Mouse (Mus musculus) retina, embryonic 14.5 days (tissue): ENCODE data around the gene Fdxacb1.
A peak's percentile ranks its signal among the peaks of the same experiment; 100 is the strongest.

Source experiments
- DNase-seq: peaks from one replicate; pipeline ENCODE4 v3.0.0-alpha.2; 2015; ENCODE audit warnings: low spot score

Fdxacb1 gene

GRCm38 (mm10) chr9:50750706-50751105, 17.3 kb upstream of the Fdxacb1 start:
- no peak for DNase-seq

- no peak for DNase-seq
These were observed 16.7 kb upstream of the Fdxacb1 start, which contains the start of gene Cryab for GRCm38 (mm10) chr9:50751323-50751722. Gene Cryab, plus strand, starts transcription at chr9:50751325.

GRCm38 (mm10) chr9:50752054-50752602, 15.9 kb upstream of the Fdxacb1 start, which contains the start of gene Hspb2:
Gene Hspb2, minus strand, starts transcription at chr9:50752354.
- DNase-seq = no peak

GRCm38 (mm10) chr9:50752784-50753615, 15.0 kb upstream of the Fdxacb1 start:
- DNase-seq = no peak

GRCm38 (mm10) chr9:50753947-50754346, 14.1 kb upstream of the Fdxacb1 start:
- DNase-seq = no peak

- no peak for DNase-seq
These were observed 11.3 kb upstream of the Fdxacb1 start for GRCm38 (mm10) chr9:50756711-50757110.

- no peak for DNase-seq
These were observed 6.4 kb upstream of the Fdxacb1 start for GRCm38 (mm10) chr9:50761520-50762243.

- DNase-seq = peak; percentile 68
These were observed 4.7 kb upstream of the Fdxacb1 start for GRCm38 (mm10) chr9:50763331-50763730.

- DNase-seq = no peak
These were observed 417 bp upstream of the Fdxacb1 start for GRCm38 (mm10) chr9:50767531-50768106.

- no peak for DNase-seq
These were observed 2.0 kb downstream of the Fdxacb1 start for GRCm38 (mm10) chr9:50770011-50770410.

- no peak for DNase-seq
These were observed 6.0 kb downstream of the Fdxacb1 start for GRCm38 (mm10) chr9:50774026-50774462.

- peak; percentile 89 for DNase-seq
These were observed 7.1 kb downstream of the Fdxacb1 start, which contains the start of the genes Alg9 and 1110032A03Rik for GRCm38 (mm10) chr9:50774991-50775612. Gene Alg9, plus strand, starts transcription at chr9:50775019. Gene 1110032A03Rik, minus strand, starts transcription at chr9:50775520.

- DNase-seq = peak; percentile 50
These were observed 7.7 kb downstream of the Fdxacb1 start for GRCm38 (mm10) chr9:50775662-50776126.

- no peak for DNase-seq
These were observed 8.2 kb downstream of the Fdxacb1 start for GRCm38 (mm10) chr9:50776162-50776760.

GRCm38 (mm10) chr9:50782155-50782554, 14.1 kb downstream of the Fdxacb1 start:
- DNase-seq = peak; percentile 43

GRCm38 (mm10) chr9:50795266-50795665, 27.2 kb downstream of the Fdxacb1 start:
- no peak for DNase-seq

GRCm38 (mm10) chr9:50796776-50797175, 28.7 kb downstream of the Fdxacb1 start:
- DNase-seq = no peak

GRCm38 (mm10) chr9:50797641-50798040, 29.6 kb downstream of the Fdxacb1 start:
- DNase-seq = no peak

- DNase-seq = no peak
These were observed 30.3 kb downstream of the Fdxacb1 start for GRCm38 (mm10) chr9:50798368-50798767.

GRCm38 (mm10) chr9:50800985-50801384, 32.9 kb downstream of the Fdxacb1 start:
- peak; percentile 74 for DNase-seq

- no peak for DNase-seq
These were observed 35.1 kb downstream of the Fdxacb1 start for GRCm38 (mm10) chr9:50803055-50803671.
